Mouse (Mus musculus) kidney, postnatal 0 days (tissue): Measurements from ENCODE around the gene Kat2b. TPM values are rescaled to one million over a fixed set of nuclear protein-coding genes. Genes with fewer than 3 reads are reported as not detected.

Experiments
- ATAC-seq: fragments of 200-750 bp; cut with Nextera tagmentation; replicated peaks from 2 replicates; pipeline ENCODE4 v1.8.0; 2017; ENCODE audit warnings: low read depth, moderate number of reproducible peaks, moderate TSS enrichment, moderate library complexity; ENCODE audit not compliant: low FRiP score
- DNase-seq: peaks from one replicate; pipeline ENCODE4 v3.0.0-alpha.2; 2016; ENCODE audit warnings: low spot score
- H3K27ac ChIP-seq: fragments of 300-500 bp; sonication (generic); 2 replicates; pipeline ENCODE4 v1.5.1; 2014; ENCODE audit warnings: mild to moderate bottlenecking
- H3K27me3 ChIP-seq: fragments of 300-500 bp; sonication (generic); 2 replicates; pipeline ENCODE4 v1.6.1; 2014; ENCODE audit warnings: low read length, mixed read lengths; ENCODE audit not compliant: insufficient read depth
- H3K36me3 ChIP-seq: fragments of 300-500 bp; sonication (generic); 2 replicates; pipeline ENCODE4 v1.6.1; 2014; ENCODE audit warnings: low read length, mixed read lengths; ENCODE audit not compliant: insufficient read depth
- H3K4me1 ChIP-seq: fragments of 300-500 bp; sonication (generic); replicated peaks from 2 replicates; pipeline ENCODE4 v1.6.1; 2014; ENCODE audit warnings: antibody characterized with exemption, low read length, mixed read lengths; ENCODE audit not compliant: insufficient read depth
- H3K4me2 ChIP-seq: fragments of 300-500 bp; sonication (generic); 2 replicates; pipeline ENCODE4 v1.6.1; 2014; ENCODE audit warnings: mild to moderate bottlenecking, low read length, moderate library complexity, mixed read lengths
- H3K4me3 ChIP-seq: fragments of 300-500 bp; sonication (generic); replicated peaks from 2 replicates; pipeline ENCODE4 v1.5.1; 2014; ENCODE audit warnings: low read depth, low read length
- H3K9ac ChIP-seq: fragments of 300-500 bp; sonication (generic); 2 replicates; pipeline ENCODE4 v1.6.1; 2014; ENCODE audit warnings: low read depth, low read length
- H3K9me3 ChIP-seq: fragments of 300-500 bp; sonication (generic); replicated peaks from 2 replicates; pipeline ENCODE4 v1.6.1; 2016; ENCODE audit warnings: low read length, inconsistent platforms, mixed read lengths
- CTCF ChIP-seq: IDR thresholded peaks from 2 replicates; pipeline ENCODE4 v1.5.1; 2016; ENCODE audit warnings: antibody characterized with exemption, low read depth, mild to moderate bottlenecking, moderate library complexity
- WGBS: fragments of 180-500 bp; shearing (Covaris S2); extraction: QIAGEN DNeasy Blood & Tissue Kit; methylation state at CpG from one replicate; pipeline ENCODE4 v1.1.7; 2014; 5-methylcytosine and 5-hydroxymethylcytosine counted together
- polyA plus RNA-seq: library from polyadenylated mRNA; unstranded; fragments of >200 nt; fragmentation: Nextera tagmentation; extraction: Ambion mirVana; gene quantifications from 2 replicates; pipeline ENCODE4 v1.2.1, GENCODE M21; 2015

Kat2b gene
- polyA plus RNA-seq, 1 experiment from 2014 or later: 4.7 TPM

- H3K9me3 ChIP-seq: no peaks in the 10 kb centered on the region
- WGBS: 44% methylated on average over 4 of the region's 4 CpGs
Measured at GRCm38 (mm10) chr17:53627497-53627896, 60.8 kb downstream of the Kat2b start.

GRCm38 (mm10) chr17:53628131-53628530 is 61.5 kb downstream of the Kat2b start:
- Histone ChIP-seq H3K4me3 (no peak overlapping the region), H3K9ac (no peak overlapping the region), H3K4me2 (no peak overlapping the region), H3K27me3 (no peaks in the 10 kb centered on the region), H3K36me3 (0 out of 2 replicates have a peak, but pooled peaks cover 2% of the 10 kb centered on the region), H3K9me3 (no peaks in the 10 kb centered on the region), H3K27ac (no peak overlapping the region), H3K4me1 (no peaks in the 10 kb centered on the region)
- no peak for TF ChIP-seq CTCF
- DNase-seq: no peak
- no peak for ATAC-seq
- 37% methylated on average over 5 of the region's 5 CpGs for WGBS

More at GRCm38 (mm10) chr17:53627497-53627896, 60.8 kb downstream of the Kat2b start:
- Histone ChIP-seq H3K27ac (no peak overlapping the region), H3K4me2 (no peak overlapping the region), H3K4me1 (no peaks in the 10 kb centered on the region), H3K27me3 (no peaks in the 10 kb centered on the region), H3K36me3 (0 out of 2 replicates have a peak, but pooled peaks cover 2% of the 10 kb centered on the region), H3K9ac (no peak overlapping the region), H3K4me3 (no peak overlapping the region)
- no peak for TF ChIP-seq CTCF
- DNase-seq: no peak
- no peak for ATAC-seq

GRCm38 (mm10) chr17:53631344-53631743 is 64.7 kb downstream of the Kat2b start:
- no peak overlapping the region for H3K4me3 ChIP-seq
- no peak overlapping the region for H3K9ac ChIP-seq
- no peaks in the 10 kb centered on the region for H3K27me3 ChIP-seq
- no peak overlapping the region for H3K27ac ChIP-seq
- no peak for TF ChIP-seq CTCF
- H3K4me1 ChIP-seq: no peaks in the 10 kb centered on the region
- H3K36me3 ChIP-seq: no peaks in the 10 kb centered on the region
- DNase-seq (no peak), ATAC-seq (no peak)
- H3K4me2 ChIP-seq: no peak overlapping the region
- no peaks in the 10 kb centered on the region for H3K9me3 ChIP-seq

- H3K4me2 ChIP-seq: no peak overlapping the region
- H3K27ac ChIP-seq: no peak overlapping the region
- no peak for DNase-seq
- no peak overlapping the region for H3K9ac ChIP-seq
- no peaks in the 10 kb centered on the region for H3K9me3 ChIP-seq
- 81% methylated on average over 4 of the region's 4 CpGs for WGBS
- ATAC-seq: no peak
- H3K27me3 ChIP-seq: no peaks in the 10 kb centered on the region
- H3K36me3 ChIP-seq: peaks cover 11% of the 10 kb centered on the region; the same call in 1 of the 2 replicates
- no peak overlapping the region for H3K4me3 ChIP-seq
- no peaks in the 10 kb centered on the region for H3K4me1 ChIP-seq
- no peak for TF ChIP-seq CTCF
Measured at GRCm38 (mm10) chr17:53643360-53643759, 76.7 kb downstream of the Kat2b start.

GRCm38 (mm10) chr17:53650251-53650661 is 83.6 kb downstream of the Kat2b start:
- no peak overlapping the region for H3K9ac ChIP-seq
- TF ChIP-seq CTCF: no peak
- H3K4me1 ChIP-seq: no peaks in the 10 kb centered on the region
- H3K4me2 ChIP-seq: no peak overlapping the region
- ATAC-seq: no peak
- H3K4me3 ChIP-seq: no peak overlapping the region
- no peak overlapping the region for H3K27ac ChIP-seq
- H3K27me3 ChIP-seq: no peaks in the 10 kb centered on the region
- no peaks in the 10 kb centered on the region for H3K9me3 ChIP-seq
- peak; percentile 1 for DNase-seq
- WGBS: 73% methylated on average over 2 of the region's 2 CpGs
- H3K36me3 ChIP-seq: peaks cover 23% of the 10 kb centered on the region; the same call in 1 of the 2 replicates

GRCm38 (mm10) chr17:53654596-53654995 is 87.9 kb downstream of the Kat2b start:
- H3K4me1 ChIP-seq: no peaks in the 10 kb centered on the region
- no peak for TF ChIP-seq CTCF
- no peaks in the 10 kb centered on the region for H3K27me3 ChIP-seq
- no peak overlapping the region for H3K4me2 ChIP-seq
- no peaks in the 10 kb centered on the region for H3K9me3 ChIP-seq
- H3K27ac ChIP-seq: no peak overlapping the region
- no peak for DNase-seq
- ATAC-seq: no peak
- H3K4me3 ChIP-seq: no peak overlapping the region
- H3K36me3 ChIP-seq: peaks cover 18% of the 10 kb centered on the region; the same call in 1 of the 2 replicates
- no peak overlapping the region for H3K9ac ChIP-seq
- 86% methylated on average over 4 of the region's 4 CpGs for WGBS

- TF ChIP-seq CTCF: no peak
- Histone ChIP-seq H3K4me2 (no peak overlapping the region), H3K9ac (no peak overlapping the region), H3K27me3 (no peaks in the 10 kb centered on the region), H3K9me3 (no peaks in the 10 kb centered on the region), H3K4me3 (no peak overlapping the region), H3K36me3 (peaks cover 18% of the 10 kb centered on the region; the same call in 1 of the 2 replicates), H3K27ac (no peak overlapping the region), H3K4me1 (no peaks in the 10 kb centered on the region)
- WGBS: 81% methylated on average over 6 of the region's 6 CpGs
- ATAC-seq: no peak
- no peak for DNase-seq
Measured at GRCm38 (mm10) chr17:53655081-53655480, 88.4 kb downstream of the Kat2b start.
